Mouse (Mus musculus) cerebellum, adult 18-20 months (tissue): ENCODE data around the gene Lsm2.
A peak's percentile ranks its signal among the peaks of the same experiment; 100 is the strongest.
"Not testable (repeated sequence)": the region's sequence is repeated elsewhere in the genome, so short reads cannot be mapped to it uniquely, and the experiment has no call there.

Experiments used
- DNase-seq, 2 experiments: peaks; one replicate each; pipeline ENCODE4 v3.0.0; 2021

Gene Lsm2

GRCm38 (mm10) chr17:34981690-34982180 lies at the start of gene Lsm2:
TSS of gene Lsm2 (plus strand) at chr17:34981862.
- peak; percentile 93 to 94 for DNase-seq

- no peak for DNase-seq
These were observed 49.4 kb upstream of the Lsm2 start for GRCm38 (mm10) chr17:34932287-34932686.

GRCm38 (mm10) chr17:34934031-34934430 lies 47.6 kb upstream of the Lsm2 start:
- no peak for DNase-seq

- no peak for DNase-seq
These were observed 46.8 kb upstream of the Lsm2 start for GRCm38 (mm10) chr17:34934830-34935229.

- DNase-seq = no peak
These were observed 43.6 kb upstream of the Lsm2 start for GRCm38 (mm10) chr17:34937960-34938505.

- DNase-seq = no peak
These were observed 40.2 kb upstream of the Lsm2 start for GRCm38 (mm10) chr17:34941344-34942041.

GRCm38 (mm10) chr17:34943128-34943815 lies 38.4 kb upstream of the Lsm2 start:
- no peak for DNase-seq

- DNase-seq = no peak
These were observed 37.3 kb upstream of the Lsm2 start for GRCm38 (mm10) chr17:34944362-34944761.

- no peak for DNase-seq
These were observed 35.0 kb upstream of the Lsm2 start for GRCm38 (mm10) chr17:34946486-34947140.

GRCm38 (mm10) chr17:34947606-34948005 lies 34.1 kb upstream of the Lsm2 start:
- DNase-seq = no peak

- DNase-seq = not testable (repeated sequence)
These were observed 32.7 kb upstream of the Lsm2 start for GRCm38 (mm10) chr17:34948721-34949552.

GRCm38 (mm10) chr17:34949553-34949969 lies 32.1 kb upstream of the Lsm2 start:
- DNase-seq = no peak

GRCm38 (mm10) chr17:34950514-34951455 lies 30.9 kb upstream of the Lsm2 start:
- DNase-seq = no peak

- DNase-seq = peak; percentile 27 to 53
These were observed 29.9 kb upstream of the Lsm2 start for GRCm38 (mm10) chr17:34951636-34952377.

- DNase-seq = peak; percentile 71 to 80
These were observed 29.2 kb upstream of the Lsm2 start for GRCm38 (mm10) chr17:34952378-34953040.

GRCm38 (mm10) chr17:34953258-34953657 lies 28.4 kb upstream of the Lsm2 start:
- DNase-seq = no peak

GRCm38 (mm10) chr17:34953904-34954303 lies 27.8 kb upstream of the Lsm2 start:
- no peak for DNase-seq

- DNase-seq = no peak
These were observed 26.8 kb upstream of the Lsm2 start for GRCm38 (mm10) chr17:34954831-34955230.

- DNase-seq = no peak
These were observed 25.8 kb upstream of the Lsm2 start for GRCm38 (mm10) chr17:34955884-34956283.

- no peak for DNase-seq
These were observed 25.3 kb upstream of the Lsm2 start for GRCm38 (mm10) chr17:34956340-34956739.
